Mouse (Mus musculus) macrophage (primary cell): Measurements from ENCODE around the gene Actl7a. TPM values are rescaled to one million over a fixed set of nuclear protein-coding genes. Genes with fewer than 3 reads are reported as not detected.

Source experiments
- H3K27ac ChIP-seq: fragments of 350-480 bp; formaldehyde crosslinking; 2 replicates; pipeline ENCODE4 v1.9.0; 2021
- H3K36me3 ChIP-seq: fragments of 350-480 bp; formaldehyde crosslinking; 2 replicates; pipeline ENCODE4 v1.9.0; 2021; ENCODE audit errors: inconsistent target
- H3K4me3 ChIP-seq: fragments of 350-480 bp; formaldehyde crosslinking; 2 replicates; pipeline ENCODE4 v1.9.0; 2021; ENCODE audit errors: inconsistent target
- H3K79me2 ChIP-seq: fragments of 350-480 bp; formaldehyde crosslinking; 2 replicates; pipeline ENCODE4 v1.9.0; 2021; ENCODE audit errors: inconsistent target
- WGBS: methylation state at CpG from one replicate; pipeline ENCODE4 v1.1.7; 2026; ENCODE audit warnings: inconsistent platforms; ENCODE audit not compliant: missing documents; 5-methylcytosine and 5-hydroxymethylcytosine counted together
- polyA plus RNA-seq: library from polyadenylated mRNA; stranded (reverse); fragments of 250-400 nt; gene quantifications from 3 replicates; pipeline ENCODE4 v1.2.4, GENCODE M21; 2018; ENCODE audit warnings: inconsistent platforms
- total RNA-seq, 78 experiments: library from RNA; depleted of rRNA; stranded (reverse); fragments of 250-400 nt; gene quantifications; 1 replicate in 9 of 78; 2 replicates in 24 of 78; 3 replicates in 43 of 78; 4 replicates in 2 of 78; pipeline ENCODE4 v1.2.4; 2018; ENCODE audit warnings: inconsistent platforms in 56 of 78

The Actl7a gene
- total RNA-seq (2018; cell fraction: chromatin; rRNA removed) = not detected
- not detected for total RNA-seq (2018; cell fraction: cytosol; rRNA removed)
- total RNA-seq (2018; cell fraction: nucleus; rRNA removed) = not detected
- not detected in 3 replicates for polyA plus RNA-seq

- Histone ChIP-seq H3K27ac (no peak within 1 kb of the TSS), H3K36me3 (peaks cover 9% of the 10 kb centered on the region; the same call in 1 of the 2 replicates), H3K4me3 (no peak within 1 kb of the TSS), H3K79me2 (no peaks in the 10 kb centered on the region)
- 98% methylated on average over 19 of the region's 21 CpGs for WGBS
These were observed at the start of gene Actl7a for GRCm38 (mm10) chr4:56743363-56744195. Gene Actl7a (plus strand): TSS chr4:56743413.

DNA sequence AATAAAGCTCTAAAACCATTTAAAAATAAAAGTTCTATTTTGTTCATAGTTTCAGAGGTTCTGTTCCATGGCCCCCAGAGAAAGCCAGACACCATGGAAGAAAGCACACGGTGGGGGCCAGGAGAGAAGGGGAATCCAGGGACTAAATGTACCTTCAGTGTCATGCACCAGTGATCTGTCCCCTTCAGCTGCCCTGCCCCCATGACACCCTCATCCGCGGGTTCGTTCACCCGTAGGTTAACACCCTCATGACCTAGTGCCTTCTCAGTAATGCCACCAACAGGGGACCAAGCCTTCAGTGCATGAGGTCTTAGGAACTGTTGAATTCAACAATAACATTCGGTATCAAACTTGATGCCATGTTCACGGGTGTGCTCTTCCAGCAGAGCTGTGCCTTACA is 46.8 kb upstream of the Actl7a start:
- WGBS = 90% methylated on average over 7 of the region's 7 CpGs
- Histone ChIP-seq H3K4me3 (no peak overlapping the region), H3K79me2 (no peaks in the 10 kb centered on the region), H3K27ac (no peak overlapping the region), H3K36me3 (no peaks in the 10 kb centered on the region)

DNA sequence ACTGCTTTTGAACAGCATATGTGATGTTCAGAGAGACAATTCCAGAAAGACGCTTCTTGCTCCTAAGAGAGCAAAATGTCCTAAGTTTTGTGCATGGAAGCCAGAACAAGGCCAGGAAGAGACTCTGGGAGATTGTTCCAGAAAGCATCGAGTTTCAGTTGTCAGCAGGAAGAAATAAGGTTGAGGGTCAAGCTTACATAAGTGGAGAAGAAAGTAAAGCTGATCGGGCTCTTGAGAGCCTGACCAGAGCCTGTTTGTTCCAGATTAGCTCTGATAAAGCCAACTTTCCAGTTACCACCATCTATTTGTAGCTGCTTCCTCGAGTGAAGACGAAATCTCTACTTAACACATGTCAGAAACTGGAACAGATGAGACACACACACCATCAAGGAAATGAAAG is 44.5 kb upstream of the Actl7a start:
- H3K4me3 ChIP-seq = no peak overlapping the region
- H3K27ac ChIP-seq = no peak overlapping the region
- 48% methylated on average over 5 of the region's 5 CpGs for WGBS
- no peaks in the 10 kb centered on the region for H3K79me2 ChIP-seq
- no peaks in the 10 kb centered on the region for H3K36me3 ChIP-seq

DNA sequence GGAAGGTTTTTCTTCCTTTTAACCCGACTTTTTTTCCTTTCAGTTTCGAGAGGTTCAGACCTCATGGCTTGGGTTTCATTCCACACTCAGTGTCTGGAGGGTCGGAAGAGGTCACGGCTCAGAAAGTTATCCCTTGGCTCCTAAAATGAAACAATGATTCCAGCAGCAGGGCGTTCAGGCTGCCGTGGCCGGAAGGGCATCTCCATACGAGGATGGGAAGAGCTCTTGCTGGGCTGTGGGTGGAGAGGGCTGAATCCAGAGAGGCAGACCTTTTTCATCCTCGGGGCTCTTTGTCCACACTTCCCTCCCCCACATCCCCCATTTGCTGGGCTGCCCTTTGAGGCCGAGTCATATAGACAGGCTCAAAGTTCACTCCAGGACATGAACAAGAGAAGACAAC is 41.0 kb upstream of the Actl7a start:
- Histone ChIP-seq H3K36me3 (no peaks in the 10 kb centered on the region), H3K79me2 (no peaks in the 10 kb centered on the region), H3K4me3 (no peak overlapping the region), H3K27ac (no peak overlapping the region)
- 42% methylated on average over 10 of the region's 10 CpGs for WGBS

- H3K27ac ChIP-seq = no peak overlapping the region
- no peaks in the 10 kb centered on the region for H3K36me3 ChIP-seq
- H3K79me2 ChIP-seq = no peaks in the 10 kb centered on the region
- H3K4me3 ChIP-seq = no peak overlapping the region
- 97% methylated on average over 3 of the region's 3 CpGs for WGBS
These were observed 30.1 kb upstream of the Actl7a start for GRCm38 (mm10) chr4:56713155-56713554.

- WGBS = 63% methylated on average over 5 of the region's 5 CpGs
- Histone ChIP-seq H3K4me3 (no peak overlapping the region), H3K27ac (no peak overlapping the region), H3K79me2 (no peaks in the 10 kb centered on the region), H3K36me3 (no peaks in the 10 kb centered on the region)
These were observed 26.4 kb upstream of the Actl7a start for GRCm38 (mm10) chr4:56716801-56717200.

GRCm38 (mm10) chr4:56717932-56718331 is 25.3 kb upstream of the Actl7a start:
- Histone ChIP-seq H3K4me3 (no peak overlapping the region), H3K79me2 (no peaks in the 10 kb centered on the region), H3K36me3 (no peaks in the 10 kb centered on the region), H3K27ac (no peak overlapping the region)
- WGBS = 92% methylated on average over 3 of the region's 3 CpGs

GRCm38 (mm10) chr4:56718573-56719442 is 24.4 kb upstream of the Actl7a start:
- Histone ChIP-seq H3K79me2 (no peaks in the 10 kb centered on the region), H3K36me3 (no peaks in the 10 kb centered on the region), H3K4me3 (no peak overlapping the region), H3K27ac (no peak overlapping the region)
- 85% methylated on average over 12 of the region's 12 CpGs for WGBS

GRCm38 (mm10) chr4:56719456-56719855 is 23.8 kb upstream of the Actl7a start:
- Histone ChIP-seq H3K79me2 (no peaks in the 10 kb centered on the region), H3K4me3 (no peak overlapping the region), H3K27ac (no peak overlapping the region), H3K36me3 (no peaks in the 10 kb centered on the region)
- WGBS = 72% methylated on average over 9 of the region's 9 CpGs

GRCm38 (mm10) chr4:56720403-56720802 is 22.8 kb upstream of the Actl7a start:
- H3K27ac ChIP-seq = no peak overlapping the region
- no peaks in the 10 kb centered on the region for H3K36me3 ChIP-seq
- no peak overlapping the region for H3K4me3 ChIP-seq
- H3K79me2 ChIP-seq = no peaks in the 10 kb centered on the region
- 87% methylated on average over 9 of the region's 9 CpGs for WGBS

DNA sequence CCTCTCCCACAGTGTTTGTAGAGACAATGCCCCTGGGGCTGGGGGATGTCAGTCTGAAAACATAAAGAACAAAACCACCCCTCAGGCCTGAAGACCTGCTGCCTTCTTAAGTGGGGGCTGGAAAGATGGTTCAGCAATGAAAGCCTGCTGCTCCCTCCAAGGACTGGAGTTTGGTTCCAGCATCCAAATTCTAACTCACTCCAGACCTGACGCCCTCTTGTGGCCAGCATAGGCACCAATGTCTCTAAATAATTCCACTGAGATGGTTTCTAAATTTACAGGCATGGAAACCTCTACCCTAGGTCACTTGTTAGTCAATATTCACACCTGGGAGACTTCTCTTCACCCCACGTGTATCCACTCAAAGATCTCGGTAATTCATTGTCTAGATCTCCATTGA is 21.7 kb upstream of the Actl7a start:
- H3K36me3 ChIP-seq = no peaks in the 10 kb centered on the region
- no peaks in the 10 kb centered on the region for H3K79me2 ChIP-seq
- WGBS = 37% methylated on average over 3 of the region's 3 CpGs
- no peak overlapping the region for H3K4me3 ChIP-seq
- H3K27ac ChIP-seq = no peak overlapping the region

- Histone ChIP-seq H3K79me2 (no peaks in the 10 kb centered on the region), H3K4me3 (no peak overlapping the region), H3K27ac (no peak overlapping the region), H3K36me3 (no peaks in the 10 kb centered on the region)
- WGBS = 87% methylated on average over 6 of the region's 6 CpGs
These were observed 20.9 kb upstream of the Actl7a start for GRCm38 (mm10) chr4:56722346-56722745.

- 89% methylated on average over 6 of the region's 6 CpGs for WGBS
- no peaks in the 10 kb centered on the region for H3K79me2 ChIP-seq
- no peak overlapping the region for H3K27ac ChIP-seq
- no peak overlapping the region for H3K4me3 ChIP-seq
- H3K36me3 ChIP-seq = no peaks in the 10 kb centered on the region
These were observed 20.0 kb upstream of the Actl7a start for GRCm38 (mm10) chr4:56723237-56723636.

DNA sequence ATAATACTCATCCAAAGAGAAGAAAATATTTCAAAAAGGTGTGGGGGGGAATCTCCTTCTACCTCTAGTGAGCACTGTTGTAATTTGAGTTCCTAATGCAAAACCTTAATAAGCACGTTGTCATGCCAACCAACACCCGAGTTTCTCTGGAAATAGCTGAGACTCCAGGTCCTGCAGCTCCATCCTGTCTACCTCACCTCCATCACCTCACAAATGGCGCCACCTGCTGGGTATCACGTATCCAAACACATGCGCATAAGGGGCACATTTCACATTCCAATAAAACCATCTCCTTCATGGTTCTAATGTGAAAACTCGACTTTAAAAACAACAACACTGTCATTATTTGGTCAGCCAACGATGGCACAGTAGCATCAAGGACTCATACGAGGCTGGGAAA is 17.4 kb upstream of the Actl7a start:
- H3K27ac ChIP-seq = no peak overlapping the region
- no peaks in the 10 kb centered on the region for H3K79me2 ChIP-seq
- 65% methylated on average over 8 of the region's 8 CpGs for WGBS
- H3K4me3 ChIP-seq = no peak overlapping the region
- H3K36me3 ChIP-seq = no peaks in the 10 kb centered on the region

- no peak within 1 kb of the TSS for H3K27ac ChIP-seq
- 87% methylated on average over 18 of the region's 18 CpGs for WGBS
These were observed 3.2 kb upstream of the Actl7a start, which contains the start of gene Gm26657 for GRCm38 (mm10) chr4:56740020-56740485. Gene Gm26657 (plus strand): TSS chr4:56740070.

More at GRCm38 (mm10) chr4:56740020-56740485, 3.2 kb upstream of the Actl7a start, which contains the start of gene Gm26657:
- H3K79me2 ChIP-seq = no peaks in the 10 kb centered on the region
- no peak within 1 kb of the TSS for H3K4me3 ChIP-seq
- H3K36me3 ChIP-seq = no peaks in the 10 kb centered on the region
